Mouse (Mus musculus) embryonic facial prominence, embryonic 13.5 days (tissue): ENCODE results near the gene Ifitm10. TPM values are rescaled to one million over a fixed set of nuclear protein-coding genes. Genes with fewer than 3 reads are reported as not detected.
A peak's percentile ranks its signal among the peaks of the same experiment; 100 is the strongest.
"Not testable (repeated sequence)": the region's sequence is repeated elsewhere in the genome, so short reads cannot be mapped to it uniquely, and the experiment has no call there.

ENCODE experiments used
- ATAC-seq: fragments of 200-750 bp; cut with Nextera tagmentation; 2 replicates; pipeline ENCODE4 v1.8.0; 2017; ENCODE audit warnings: low read depth; ENCODE audit not compliant: insufficient number of reproducible peaks, insufficient read depth, low FRiP score, low TSS enrichment
- H3K27ac ChIP-seq: fragments of 300-500 bp; sonication (generic); 2 replicates; pipeline ENCODE4 v1.5.1; 2015; ENCODE audit warnings: moderate library complexity, mild to moderate bottlenecking, inconsistent platforms
- H3K27me3 ChIP-seq: fragments of 300-500 bp; sonication (generic); 2 replicates; pipeline ENCODE4 v1.6.1; 2015; ENCODE audit warnings: mild to moderate bottlenecking, inconsistent platforms
- H3K36me3 ChIP-seq: fragments of 300-500 bp; sonication (generic); 2 replicates; pipeline ENCODE4 v1.6.1; 2015; ENCODE audit warnings: mild to moderate bottlenecking, inconsistent platforms
- H3K4me1 ChIP-seq: fragments of 300-500 bp; sonication (generic); 2 replicates; pipeline ENCODE4 v1.6.1; 2015; ENCODE audit warnings: inconsistent platforms
- H3K4me2 ChIP-seq: fragments of 300-500 bp; sonication (generic); 2 replicates; pipeline ENCODE4 v1.6.1; 2015; ENCODE audit warnings: moderate library complexity, mild to moderate bottlenecking, inconsistent platforms
- H3K4me3 ChIP-seq: fragments of 300-500 bp; sonication (generic); 2 replicates; pipeline ENCODE4 v1.5.1; 2015; ENCODE audit warnings: mild to moderate bottlenecking, inconsistent platforms
- H3K9ac ChIP-seq: fragments of 300-500 bp; sonication (generic); 2 replicates; pipeline ENCODE4 v1.6.1; 2015; ENCODE audit warnings: mild to moderate bottlenecking, inconsistent platforms
- H3K9me3 ChIP-seq: fragments of 300-500 bp; sonication (generic); 2 replicates; pipeline ENCODE4 v1.6.1; 2016; ENCODE audit warnings: inconsistent platforms
- WGBS: fragments of 180-500 bp; shearing (Covaris S2); methylation state at CpG from one replicate; pipeline ENCODE4 v1.1.7; 2015; ENCODE audit warnings: mixed read lengths; 5-methylcytosine and 5-hydroxymethylcytosine counted together
- polyA plus RNA-seq: library from polyadenylated mRNA; unstranded; fragments of >200 nt; fragmentation: Nextera tagmentation; extraction: Ambion mirVana; gene quantifications from 2 replicates; pipeline ENCODE4 v1.2.1, GENCODE M21; 2015

Gene Ifitm10
- polyA plus RNA-seq, 1 experiment from 2014 or later: 2.5 TPM

DNA sequence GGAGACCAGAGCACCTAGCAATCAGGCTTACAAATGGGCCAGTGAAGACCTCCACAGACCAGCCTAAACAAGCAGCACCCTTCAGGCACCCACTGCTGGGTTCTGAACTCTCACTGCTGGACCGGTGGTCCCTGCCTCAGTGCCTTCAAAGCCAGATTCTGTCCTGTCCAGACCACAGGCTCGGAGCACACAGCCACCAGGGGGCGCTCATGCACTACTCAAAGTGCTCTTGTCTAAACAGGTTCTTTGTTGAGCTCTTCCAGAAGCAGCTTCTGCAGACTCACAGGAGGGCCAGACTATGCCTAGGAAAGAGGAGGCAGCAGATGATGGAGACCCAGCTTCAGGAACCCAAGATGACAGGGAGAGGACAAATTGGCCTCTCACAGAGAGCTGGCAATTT is 39.3 kb downstream of the Ifitm10 start:
- no peaks in the 10 kb centered on the region for H3K9me3 ChIP-seq
- no peak overlapping the region for H3K4me3 ChIP-seq
- no peaks in the 10 kb centered on the region for H3K36me3 ChIP-seq
- no peak overlapping the region for H3K4me2 ChIP-seq
- WGBS: 0% methylated on average over 3 of the region's 3 CpGs
- H3K4me1 ChIP-seq: 0 out of 2 replicates have a peak, but pooled peaks cover 5% of the 10 kb centered on the region
- ATAC-seq: no peak
- 0 out of 2 replicates have a peak overlapping the region, but pooled peaks have one; percentile 5 for H3K27ac ChIP-seq
- H3K9ac ChIP-seq: no peak overlapping the region
- no peaks in the 10 kb centered on the region for H3K27me3 ChIP-seq

DNA sequence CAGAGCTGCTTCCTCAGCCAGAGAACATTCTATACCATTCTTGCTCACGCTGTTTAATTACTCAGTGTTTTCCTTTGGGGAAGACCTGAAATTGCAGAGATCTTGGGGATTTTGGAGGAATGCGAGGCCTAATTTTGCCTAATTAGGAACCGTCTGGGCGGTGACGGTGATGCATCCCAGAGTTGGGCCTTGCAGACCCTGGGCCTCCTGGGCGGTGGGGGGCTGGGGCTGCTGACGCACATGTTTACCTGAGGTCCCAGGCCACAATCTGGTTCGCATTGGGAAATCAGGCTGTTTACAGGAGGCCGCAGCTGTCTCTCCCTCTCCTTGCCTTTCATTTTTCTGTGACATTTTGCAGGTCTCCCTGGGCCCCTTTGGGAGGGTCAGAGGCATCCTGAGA is 40.8 kb downstream of the Ifitm10 start:
- not testable (repeated sequence) for ATAC-seq, H3K4me3 ChIP-seq, H3K27me3 ChIP-seq, H3K9me3 ChIP-seq, H3K4me2 ChIP-seq, H3K36me3 ChIP-seq, H3K4me1 ChIP-seq, H3K9ac ChIP-seq
- 45% methylated on average over 5 of the region's 9 CpGs for WGBS
- H3K27ac ChIP-seq: peak overlapping the region; percentile 60; the same call in 1 of the 2 replicates

DNA sequence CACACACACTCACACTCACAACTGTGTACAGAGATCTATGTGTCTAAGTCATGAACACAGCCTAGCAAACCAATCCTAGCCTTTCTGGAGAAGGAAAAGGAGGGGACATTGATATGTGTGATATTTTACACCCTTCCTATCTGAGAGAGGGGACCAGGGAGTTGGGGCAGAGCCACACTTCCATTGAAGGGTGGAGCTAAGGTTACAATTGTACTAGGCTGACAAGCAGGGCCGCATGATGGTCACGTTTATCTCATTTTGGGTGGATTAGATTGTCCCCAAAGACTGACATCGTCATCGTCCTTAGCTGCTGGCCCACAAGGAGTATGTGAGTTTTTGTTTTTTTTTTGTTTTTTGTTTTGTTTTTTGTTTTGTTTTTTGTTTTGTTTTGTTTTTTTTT is 42.3 kb downstream of the Ifitm10 start:
- Histone ChIP-seq H3K4me3 (no peak overlapping the region), H3K9ac (no peak overlapping the region), H3K4me2 (no peak overlapping the region), H3K27ac (no peak overlapping the region), H3K36me3 (no peaks in the 10 kb centered on the region), H3K4me1 (0 out of 2 replicates have a peak, but pooled peaks cover 5% of the 10 kb centered on the region), H3K27me3 (no peaks in the 10 kb centered on the region), H3K9me3 (no peaks in the 10 kb centered on the region)
- 77% methylated on average over 4 of the region's 4 CpGs for WGBS
- no peak for ATAC-seq

DNA sequence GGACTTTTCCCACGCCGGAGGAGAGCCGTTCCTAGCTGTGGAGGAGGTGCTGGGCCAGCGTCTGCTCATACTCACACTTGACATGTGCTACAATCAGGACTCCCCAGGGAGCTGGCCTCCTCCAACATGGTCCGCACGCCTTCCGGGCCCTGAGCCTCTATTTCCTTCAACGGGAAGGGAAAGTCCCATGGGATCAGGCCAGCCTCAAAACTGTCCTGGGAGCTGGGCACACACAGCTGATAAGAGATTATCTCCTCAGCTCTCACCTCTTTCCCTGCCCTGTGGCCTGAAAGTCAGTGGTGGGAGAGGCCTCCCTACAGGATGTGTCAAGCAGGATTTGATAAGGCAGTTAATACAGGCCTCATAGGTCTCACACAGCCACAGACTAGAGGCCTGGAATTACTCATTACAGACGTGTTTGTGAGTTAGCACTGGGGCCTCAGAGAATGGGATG is 43.3 kb downstream of the Ifitm10 start:
- no peak overlapping the region for H3K4me2 ChIP-seq
- no peak overlapping the region for H3K9ac ChIP-seq
- ATAC-seq: no peak
- no peaks in the 10 kb centered on the region for H3K9me3 ChIP-seq
- H3K4me3 ChIP-seq: no peak overlapping the region
- H3K4me1 ChIP-seq: 0 out of 2 replicates have a peak, but pooled peaks cover 5% of the 10 kb centered on the region
- no peaks in the 10 kb centered on the region for H3K36me3 ChIP-seq
- no peak overlapping the region for H3K27ac ChIP-seq
- H3K27me3 ChIP-seq: no peaks in the 10 kb centered on the region
- 73% methylated on average over 9 of the region's 9 CpGs for WGBS

DNA sequence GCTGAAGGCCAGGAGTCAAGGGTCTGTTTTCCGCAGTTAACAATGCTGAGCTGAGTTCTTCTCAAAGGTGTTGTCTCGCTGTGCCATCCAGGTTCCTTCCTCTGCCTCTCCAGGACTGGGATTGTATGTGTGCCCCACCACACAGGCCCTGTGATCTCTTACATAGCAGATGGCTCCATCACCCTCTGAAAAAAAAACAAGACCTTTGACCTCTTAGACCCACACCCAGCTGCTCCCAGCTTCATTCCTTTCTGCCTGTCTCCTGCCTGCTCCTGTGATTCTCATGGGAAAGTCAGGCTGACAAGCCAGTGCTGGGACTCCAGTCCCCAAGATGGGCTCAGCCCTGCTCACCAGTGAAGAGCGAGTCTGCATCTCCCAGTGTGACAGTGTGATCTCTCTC is 45.0 kb downstream of the Ifitm10 start:
- WGBS: 62% methylated on average over 3 of the region's 3 CpGs
- no peaks in the 10 kb centered on the region for H3K4me1 ChIP-seq
- no peaks in the 10 kb centered on the region for H3K27me3 ChIP-seq
- no peaks in the 10 kb centered on the region for H3K9me3 ChIP-seq
- no peaks in the 10 kb centered on the region for H3K36me3 ChIP-seq
- no peak for ATAC-seq
- H3K9ac ChIP-seq: no peak overlapping the region
- H3K4me3 ChIP-seq: no peak overlapping the region
- no peak overlapping the region for H3K27ac ChIP-seq
- H3K4me2 ChIP-seq: no peak overlapping the region

DNA sequence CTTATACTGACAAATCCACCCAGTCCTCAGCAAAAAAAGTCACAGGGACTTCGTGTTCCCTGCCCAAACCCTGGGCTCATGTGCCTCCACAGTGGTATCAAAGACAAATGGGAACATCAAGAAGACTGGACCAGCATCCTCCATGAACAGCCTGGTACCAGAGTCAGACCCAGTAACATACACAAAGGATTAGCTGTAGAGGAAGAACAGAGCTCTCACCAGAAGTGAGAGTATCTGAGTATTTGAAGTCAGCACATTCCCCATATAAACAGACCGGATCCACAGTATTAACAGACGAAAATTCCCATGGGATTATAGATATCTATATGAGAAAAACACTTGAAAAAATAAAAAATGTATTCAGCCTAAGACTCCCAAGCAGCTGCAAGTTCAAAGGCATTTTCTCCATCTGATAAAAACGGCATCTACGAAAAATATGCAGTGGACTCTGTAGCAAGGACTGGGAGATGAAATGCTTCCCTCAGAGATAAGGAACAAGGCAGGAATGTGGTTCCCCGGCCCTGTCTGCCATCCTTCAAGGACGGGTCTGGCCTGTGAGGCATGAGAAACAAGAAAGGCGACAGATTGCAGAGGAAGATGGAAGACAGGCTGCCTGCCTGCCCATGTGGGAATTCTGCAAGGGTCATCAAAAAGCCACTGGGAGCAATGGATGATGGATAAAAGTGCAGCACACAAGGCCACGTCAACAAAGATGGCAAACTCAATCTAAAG is 46.7 kb downstream of the Ifitm10 start:
- peaks cover 3% of the 10 kb centered on the region; the same call in 1 of the 2 replicates for H3K4me1 ChIP-seq
- ATAC-seq: no peak
- no peaks in the 10 kb centered on the region for H3K27me3 ChIP-seq
- no peak overlapping the region for H3K4me3 ChIP-seq
- H3K4me2 ChIP-seq: no peak overlapping the region
- no peaks in the 10 kb centered on the region for H3K36me3 ChIP-seq
- no peak overlapping the region for H3K9ac ChIP-seq
- H3K9me3 ChIP-seq: no peaks in the 10 kb centered on the region
- no peak overlapping the region for H3K27ac ChIP-seq
- WGBS: 50% methylated on average over 9 of the region's 9 CpGs

DNA sequence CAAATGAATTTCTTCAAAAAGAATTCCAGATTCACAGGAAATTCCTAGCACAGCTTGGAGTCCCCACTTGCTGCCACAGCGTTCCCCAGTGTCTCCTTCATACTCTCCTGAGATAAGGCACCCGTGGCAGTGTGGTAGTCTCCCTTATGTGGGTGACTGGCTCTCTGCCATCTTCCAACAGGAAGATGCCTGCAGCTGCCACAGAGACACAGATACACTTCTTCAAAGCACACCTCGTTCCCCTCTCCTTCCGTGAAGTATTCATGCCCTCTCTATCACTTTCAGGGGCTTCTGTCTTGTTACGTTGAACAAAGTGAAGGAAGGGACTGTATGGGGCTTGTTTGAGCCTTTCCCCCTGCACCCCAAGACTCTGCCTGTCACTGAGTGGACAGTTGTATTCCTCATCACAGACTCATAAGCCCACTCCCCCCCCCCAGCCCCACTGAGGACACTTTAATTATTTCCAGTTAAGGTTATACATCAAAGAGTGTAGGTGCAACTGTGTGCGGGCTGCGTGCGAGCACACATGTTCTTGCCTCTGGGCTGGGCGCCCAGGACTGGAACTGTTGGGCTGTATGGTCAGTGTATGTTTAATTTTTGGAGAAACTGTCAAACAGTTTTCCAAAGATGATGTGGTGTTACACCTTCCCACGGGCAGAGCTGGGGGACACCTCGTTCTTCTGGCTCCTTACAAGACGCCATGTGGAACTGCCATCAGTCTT is 50.0 kb downstream of the Ifitm10 start:
- WGBS: 82% methylated on average over 12 of the region's 12 CpGs
- peaks cover 18% of the 10 kb centered on the region for H3K4me1 ChIP-seq
- ATAC-seq: no peak
- H3K27ac ChIP-seq: no peak overlapping the region
- H3K9ac ChIP-seq: no peak overlapping the region
- H3K27me3 ChIP-seq: no peaks in the 10 kb centered on the region
- no peak overlapping the region for H3K4me2 ChIP-seq
- H3K36me3 ChIP-seq: no peaks in the 10 kb centered on the region
- no peak overlapping the region for H3K4me3 ChIP-seq
- H3K9me3 ChIP-seq: no peaks in the 10 kb centered on the region

DNA sequence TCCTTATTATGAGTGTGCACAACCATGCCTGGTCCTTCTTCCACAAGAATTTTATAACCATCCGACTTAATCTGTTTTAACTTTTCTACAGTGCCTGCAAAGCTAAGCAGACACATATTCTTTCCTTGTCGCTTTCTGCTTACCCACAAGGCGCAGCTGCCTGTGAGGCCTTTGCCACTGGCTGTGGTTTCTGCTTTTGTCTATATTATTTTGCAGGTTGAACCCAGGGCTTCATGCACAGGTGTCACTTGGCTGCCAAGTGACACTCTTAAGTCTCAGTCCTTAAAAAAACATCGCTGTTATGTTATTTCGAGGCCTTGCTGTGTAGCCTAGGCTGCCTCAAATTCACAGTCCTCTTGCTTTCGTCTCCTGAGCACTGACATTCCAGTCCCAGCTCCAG is 50.9 kb downstream of the Ifitm10 start:
- ATAC-seq: no peak
- Histone ChIP-seq H3K36me3 (no peaks in the 10 kb centered on the region), H3K9ac (no peak overlapping the region), H3K4me1 (peaks cover 20% of the 10 kb centered on the region), H3K27ac (peak overlapping the region; percentile 73; the same call in 1 of the 2 replicates), H3K4me2 (no peak overlapping the region), H3K9me3 (no peaks in the 10 kb centered on the region), H3K4me3 (no peak overlapping the region), H3K27me3 (no peaks in the 10 kb centered on the region)
- 83% methylated on average over 6 of the region's 6 CpGs for WGBS

DNA sequence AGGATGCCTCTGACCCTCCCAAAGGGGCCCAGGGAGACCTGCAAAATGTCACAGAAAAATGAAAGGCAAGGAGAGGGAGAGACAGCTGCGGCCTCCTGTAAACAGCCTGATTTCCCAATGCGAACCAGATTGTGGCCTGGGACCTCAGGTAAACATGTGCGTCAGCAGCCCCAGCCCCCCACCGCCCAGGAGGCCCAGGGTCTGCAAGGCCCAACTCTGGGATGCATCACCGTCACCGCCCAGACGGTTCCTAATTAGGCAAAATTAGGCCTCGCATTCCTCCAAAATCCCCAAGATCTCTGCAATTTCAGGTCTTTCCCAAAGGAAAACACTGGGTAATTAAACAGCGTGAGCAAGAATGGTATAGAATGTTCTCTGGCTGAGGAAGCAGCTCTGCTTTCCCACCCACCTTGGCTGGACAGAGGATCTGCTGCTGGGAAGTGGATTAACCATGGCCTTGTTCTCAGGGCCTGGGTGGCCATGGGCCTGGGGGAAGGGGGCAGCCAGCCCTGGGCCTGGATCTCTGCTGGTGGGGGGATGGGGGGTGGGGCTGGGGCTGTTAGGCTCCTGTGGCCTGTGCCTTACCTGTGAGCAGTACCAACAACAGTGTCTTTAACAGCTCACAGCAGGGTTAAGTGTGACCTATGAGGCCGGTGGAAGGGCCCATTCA is 51.8 kb downstream of the Ifitm10 start:
- not testable (repeated sequence) for H3K27me3 ChIP-seq, H3K4me3 ChIP-seq, ATAC-seq, H3K9ac ChIP-seq, H3K9me3 ChIP-seq, H3K4me2 ChIP-seq, H3K36me3 ChIP-seq
- 28% methylated on average over 7 of the region's 10 CpGs for WGBS
- peaks cover 20% of the 10 kb centered on the region for H3K4me1 ChIP-seq
- H3K27ac ChIP-seq: peak overlapping the region; percentile 73

DNA sequence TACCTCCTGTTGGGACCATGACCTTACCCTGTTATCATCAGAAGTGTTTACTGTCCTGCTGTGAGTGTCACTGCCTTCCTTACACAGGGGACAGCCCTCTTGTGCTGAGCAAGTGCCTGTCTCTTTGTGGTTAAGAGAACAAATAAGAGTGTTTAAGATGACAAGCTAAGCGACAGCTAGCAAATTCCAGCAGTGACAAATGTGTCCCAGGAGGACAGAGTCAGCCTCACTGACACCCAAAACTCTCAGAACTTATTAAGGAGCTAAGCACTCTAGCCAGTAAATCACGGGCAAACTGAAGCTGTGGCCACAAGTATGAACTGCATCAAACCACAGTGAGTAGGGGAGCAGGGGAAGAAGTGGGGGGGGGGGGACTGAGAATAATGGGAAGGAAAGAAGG is 52.6 kb downstream of the Ifitm10 start:
- Histone ChIP-seq H3K4me1 (peaks cover 20% of the 10 kb centered on the region), H3K36me3 (no peaks in the 10 kb centered on the region), H3K9me3 (no peaks in the 10 kb centered on the region), H3K9ac (0 out of 2 replicates have a peak overlapping the region, but pooled peaks have one; percentile 0), H3K27ac (peak overlapping the region; percentile 51), H3K4me3 (no peak overlapping the region), H3K4me2 (no peak overlapping the region), H3K27me3 (no peaks in the 10 kb centered on the region)
- 22% methylated on average over 2 of the region's 2 CpGs for WGBS
- ATAC-seq: no peak

DNA sequence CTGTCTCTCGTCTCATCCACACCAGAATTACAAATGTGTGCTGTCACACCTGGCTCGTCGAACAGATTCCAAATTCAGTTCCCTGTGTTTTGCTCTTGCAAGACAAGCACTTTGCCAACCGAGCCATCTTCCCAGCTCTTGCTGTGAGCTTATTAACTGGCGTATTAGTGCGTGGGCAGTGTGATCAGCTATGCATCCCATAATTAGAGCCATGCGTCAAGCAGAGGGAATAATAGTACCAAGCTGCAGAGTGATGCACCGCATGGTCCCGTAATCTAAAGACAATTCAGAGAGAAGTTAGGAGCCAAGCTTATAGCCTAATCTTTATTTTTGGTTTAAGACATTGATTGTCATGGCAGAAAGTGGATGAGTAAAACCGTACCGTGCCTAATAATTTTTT is 54.4 kb downstream of the Ifitm10 start:
- WGBS: 74% methylated on average over 11 of the region's 11 CpGs

More for the DNA sequence above, 54.4 kb downstream of the Ifitm10 start:
- Histone ChIP-seq H3K36me3 (no peaks in the 10 kb centered on the region), H3K9me3 (no peaks in the 10 kb centered on the region), H3K4me1 (peaks cover 20% of the 10 kb centered on the region), H3K27me3 (no peaks in the 10 kb centered on the region), H3K4me2 (no peak overlapping the region), H3K9ac (no peak overlapping the region), H3K27ac (peak overlapping the region; percentile 29; the same call in 1 of the 2 replicates), H3K4me3 (no peak overlapping the region)
- ATAC-seq: no peak
